Mouse (Mus musculus): Measurements from ENCODE around the gene Sh3yl1. TPM values are rescaled to one million over a fixed set of nuclear protein-coding genes. Genes with fewer than 3 reads are reported as not detected.

Gene Sh3yl1
- 7.5 and 8.1 TPM in 2 replicates for polyA plus RNA-seq (2015; fragmentation: Nextera tagmentation; extraction: Ambion mirVana)

DNA sequence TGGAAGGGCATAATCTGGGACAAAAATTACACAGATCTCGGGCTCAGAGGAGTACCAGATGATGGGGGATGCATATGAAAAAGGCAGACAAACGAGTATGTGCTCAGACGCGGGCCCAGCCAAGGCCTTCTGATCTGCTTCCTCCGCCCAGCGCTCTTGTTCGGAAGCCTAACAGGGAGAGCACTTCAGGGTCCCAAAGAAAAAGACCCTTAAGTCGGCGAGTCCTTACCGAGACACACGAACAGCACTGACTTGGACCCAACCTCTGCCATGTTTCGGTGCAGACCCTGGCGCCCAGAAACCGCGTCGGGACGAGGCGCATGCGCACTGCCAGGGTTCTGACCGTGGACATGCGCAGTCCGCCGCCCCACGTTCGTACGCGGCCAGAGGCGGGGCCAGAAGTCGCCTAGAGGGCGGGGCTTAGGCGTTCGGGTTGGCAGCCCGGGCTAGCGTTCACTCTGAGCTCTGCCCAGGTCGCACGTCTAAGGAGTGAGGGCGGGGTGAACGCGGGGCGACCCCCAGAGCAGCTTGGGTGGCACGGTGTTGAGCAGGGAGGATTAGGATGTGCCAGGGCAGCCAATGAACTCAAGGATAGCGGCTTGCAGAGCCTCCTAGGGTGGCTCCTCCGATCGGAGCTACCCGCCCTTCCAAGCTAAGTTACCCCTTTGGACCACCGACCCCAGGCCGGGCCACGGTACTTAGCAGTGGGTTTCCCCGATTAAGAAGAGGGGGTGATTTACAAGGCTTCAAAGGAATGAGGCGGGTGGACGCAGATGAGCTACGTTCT, at the start of gene Sh3yl1, which contains the start of gene Acp1:
Sh3yl1 (plus strand) TSS at position 408 of the 787 bp plus-strand sequence.
Acp1 (minus strand) TSS at position 329 of the 787 bp plus-strand sequence.
- H3K27me3 ChIP-seq (replicated peaks): no peaks in the 10 kb centered on the region; the same call in 1 of the 2 replicates
- peak within 1 kb of the TSS; percentile 68 for H3K27ac ChIP-seq (replicated peaks)
- H3K4me2 ChIP-seq: peak within 1 kb of the TSS; percentile 97
- WGBS: under 1% methylated on average over 50 of the region's 52 CpGs
- peak within 1 kb of the TSS; percentile 92 for H3K9ac ChIP-seq
- 0 out of 2 replicates have a peak, but pooled peaks cover 2% of the 10 kb centered on the region for H3K36me3 ChIP-seq
- ATAC-seq (ENCODE audit: extremely low read depth, insufficient number of reproducible peaks, low FRiP score, low TSS enrichment): peak; percentile 94
- peaks cover 18% of the 10 kb centered on the region for H3K4me1 ChIP-seq
- no peaks in the 10 kb centered on the region; the same call in 1 of the 2 replicates for H3K9me3 ChIP-seq
- H3K4me3 ChIP-seq: peak within 1 kb of the TSS; percentile 77

DNA sequence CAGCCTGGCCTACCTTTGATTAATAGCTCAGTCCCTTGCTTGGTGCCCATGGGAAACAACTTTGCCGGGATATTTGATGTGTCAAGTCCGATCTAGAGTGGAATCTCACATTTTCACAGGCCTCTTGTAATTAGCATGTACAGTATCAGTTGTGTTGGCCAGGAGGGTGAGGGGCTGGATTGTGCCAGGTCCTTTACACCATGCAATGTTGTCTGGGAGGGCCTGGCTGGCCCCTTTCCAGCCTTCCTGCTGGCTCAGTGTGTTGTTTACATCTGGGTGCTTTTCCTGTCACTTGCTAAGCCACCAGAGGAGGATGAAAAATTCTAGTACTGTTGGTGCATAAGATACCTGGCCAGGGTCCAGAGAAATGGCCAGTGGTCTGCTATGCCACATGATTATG, 47.1 kb upstream of the Sh3yl1 start:
- no peak overlapping the region for H3K4me3 ChIP-seq
- no peak for ATAC-seq (ENCODE audit: extremely low read depth, insufficient number of reproducible peaks, low FRiP score, low TSS enrichment)
- H3K36me3 ChIP-seq: no peaks in the 10 kb centered on the region
- H3K9me3 ChIP-seq: no peaks in the 10 kb centered on the region
- H3K9ac ChIP-seq: no peak overlapping the region
- peaks cover 14% of the 10 kb centered on the region for H3K4me1 ChIP-seq
- peak overlapping the region; percentile 17; the same call in 1 of the 2 replicates for H3K27ac ChIP-seq (replicated peaks)
- H3K27me3 ChIP-seq (replicated peaks): no peaks in the 10 kb centered on the region
- H3K4me2 ChIP-seq: no peak overlapping the region
- 53% methylated on average over 2 of the region's 2 CpGs for WGBS

- peaks cover 14% of the 10 kb centered on the region for H3K4me1 ChIP-seq
- H3K27ac ChIP-seq (replicated peaks): no peak overlapping the region
- H3K27me3 ChIP-seq (replicated peaks): no peaks in the 10 kb centered on the region
- H3K9me3 ChIP-seq: no peaks in the 10 kb centered on the region
- ATAC-seq (ENCODE audit: extremely low read depth, insufficient number of reproducible peaks, low FRiP score, low TSS enrichment): no peak
- H3K4me2 ChIP-seq: no peak overlapping the region
- no peak overlapping the region for H3K4me3 ChIP-seq
- no peak overlapping the region for H3K9ac ChIP-seq
- no peaks in the 10 kb centered on the region for H3K36me3 ChIP-seq
- 80% methylated on average over 4 of the region's 4 CpGs for WGBS
These were observed 45.7 kb upstream of the Sh3yl1 start for GRCm38 (mm10) chr12:30865781-30866180.

DNA sequence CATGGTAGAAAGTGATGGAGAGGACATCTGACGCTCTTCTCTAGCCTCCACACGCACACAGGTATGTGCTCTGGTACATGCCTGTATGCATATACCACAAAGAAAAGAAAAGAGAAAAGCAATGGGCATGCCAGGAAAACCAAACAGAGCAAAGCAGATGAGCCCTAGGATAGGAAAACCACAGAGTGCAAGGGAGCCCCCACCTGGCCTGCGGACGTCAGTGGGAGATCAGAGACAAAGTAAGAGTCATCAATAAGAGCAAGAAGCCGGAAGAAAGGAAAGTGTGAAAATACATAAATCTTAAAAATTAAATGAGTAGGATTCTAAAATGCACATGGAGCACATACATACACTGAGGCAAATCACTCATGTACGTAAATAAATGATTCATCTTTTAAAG, 32.0 kb upstream of the Sh3yl1 start:
- H3K27me3 ChIP-seq (replicated peaks): peaks cover 57% of the 10 kb centered on the region
- WGBS: 64% methylated on average over 6 of the region's 6 CpGs
- peaks cover 7% of the 10 kb centered on the region for H3K4me1 ChIP-seq
- H3K4me3 ChIP-seq: no peak overlapping the region
- no peak overlapping the region for H3K27ac ChIP-seq (replicated peaks)
- H3K9ac ChIP-seq: no peak overlapping the region
- H3K9me3 ChIP-seq: no peaks in the 10 kb centered on the region
- H3K4me2 ChIP-seq: no peak overlapping the region
- no peak for ATAC-seq (ENCODE audit: extremely low read depth, insufficient number of reproducible peaks, low FRiP score, low TSS enrichment)
- no peaks in the 10 kb centered on the region for H3K36me3 ChIP-seq

- Histone ChIP-seq H3K27me3 (replicated peaks) (peaks cover 87% of the 10 kb centered on the region), H3K9me3 (no peaks in the 10 kb centered on the region), H3K9ac (no peak overlapping the region; the same call in 1 of the 2 replicates), H3K27ac (replicated peaks) (no peak overlapping the region), H3K4me3 (peak overlapping the region; percentile 58), H3K4me1 (peaks cover 12% of the 10 kb centered on the region), H3K4me2 (peak overlapping the region; percentile 80), H3K36me3 (no peaks in the 10 kb centered on the region)
- ATAC-seq (ENCODE audit: extremely low read depth, insufficient number of reproducible peaks, low FRiP score, low TSS enrichment): no peak
- WGBS: 16% methylated on average over 4 of the region's 4 CpGs
These were observed 27.9 kb upstream of the Sh3yl1 start for GRCm38 (mm10) chr12:30883592-30883985.

DNA sequence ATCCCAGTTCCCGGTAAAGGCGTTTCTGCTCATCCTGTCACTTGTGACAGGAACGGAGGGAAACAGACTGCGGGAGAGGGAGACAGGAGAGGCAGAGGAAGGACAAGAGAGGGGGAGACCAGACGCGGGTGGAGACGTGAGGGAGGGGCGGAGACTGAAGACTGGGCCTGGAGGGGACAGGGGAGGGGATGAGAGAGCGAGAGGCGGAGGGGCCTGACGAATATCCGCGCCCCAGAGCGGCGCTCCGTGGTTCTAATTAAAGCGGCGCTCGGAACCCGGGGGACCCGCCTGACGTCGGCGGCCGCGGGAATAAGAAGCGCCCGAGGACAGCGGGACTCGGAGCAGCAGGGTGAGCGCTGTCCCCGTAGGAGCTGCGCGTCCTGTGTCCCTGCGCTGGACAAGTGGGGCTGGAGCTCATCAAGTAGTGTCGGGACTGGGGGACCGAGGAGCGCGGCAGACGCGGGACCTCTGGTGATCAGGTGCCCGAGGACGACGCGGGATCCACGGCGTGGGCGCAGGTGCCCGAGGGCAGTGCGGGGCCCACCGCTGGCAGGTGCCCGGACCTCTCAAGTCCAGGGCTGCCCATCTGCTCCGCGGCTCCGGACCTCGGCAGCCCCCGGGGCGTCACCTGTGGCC, 27.4 kb upstream of the Sh3yl1 start, which contains the start of gene Alkal2:
Alkal2 (plus strand) TSS at position 337 of the 636 bp plus-strand sequence.
- Histone ChIP-seq H3K4me1 (peaks cover 12% of the 10 kb centered on the region), H3K4me2 (peak within 1 kb of the TSS; percentile 80), H3K9me3 (no peaks in the 10 kb centered on the region), H3K27me3 (replicated peaks) (peaks cover 91% of the 10 kb centered on the region), H3K4me3 (peak within 1 kb of the TSS; percentile 58), H3K9ac (peak within 1 kb of the TSS; percentile 48), H3K36me3 (no peaks in the 10 kb centered on the region), H3K27ac (replicated peaks) (no peak within 1 kb of the TSS)
- ATAC-seq (ENCODE audit: extremely low read depth, insufficient number of reproducible peaks, low FRiP score, low TSS enrichment): no peak
- WGBS: under 1% methylated on average over 58 of the region's 58 CpGs

- Histone ChIP-seq H3K4me2 (peak overlapping the region; percentile 80), H3K27me3 (replicated peaks) (peaks cover 85% of the 10 kb centered on the region), H3K9me3 (no peaks in the 10 kb centered on the region), H3K4me1 (peaks cover 12% of the 10 kb centered on the region), H3K4me3 (peak overlapping the region; percentile 58), H3K27ac (replicated peaks) (no peak overlapping the region), H3K9ac (peak overlapping the region; percentile 48), H3K36me3 (no peaks in the 10 kb centered on the region)
- no peak for ATAC-seq (ENCODE audit: extremely low read depth, insufficient number of reproducible peaks, low FRiP score, low TSS enrichment)
- 8% methylated on average over 39 of the region's 39 CpGs for WGBS
These were observed 26.7 kb upstream of the Sh3yl1 start for GRCm38 (mm10) chr12:30884622-30885230.

GRCm38 (mm10) chr12:30885891-30886290, 25.6 kb upstream of the Sh3yl1 start:
- Histone ChIP-seq H3K27ac (replicated peaks) (no peak overlapping the region), H3K4me1 (peaks cover 12% of the 10 kb centered on the region), H3K4me3 (no peak overlapping the region), H3K4me2 (no peak overlapping the region), H3K36me3 (no peaks in the 10 kb centered on the region), H3K9me3 (no peaks in the 10 kb centered on the region), H3K27me3 (replicated peaks) (peaks cover 75% of the 10 kb centered on the region), H3K9ac (no peak overlapping the region)
- no peak for ATAC-seq (ENCODE audit: extremely low read depth, insufficient number of reproducible peaks, low FRiP score, low TSS enrichment)
- WGBS: 76% methylated on average over 6 of the region's 6 CpGs

- no peaks in the 10 kb centered on the region for H3K9me3 ChIP-seq
- peaks cover 12% of the 10 kb centered on the region for H3K4me1 ChIP-seq
- H3K4me2 ChIP-seq: no peak overlapping the region
- 61% methylated on average over 4 of the region's 4 CpGs for WGBS
- no peak overlapping the region for H3K4me3 ChIP-seq
- no peaks in the 10 kb centered on the region for H3K36me3 ChIP-seq
- peaks cover 60% of the 10 kb centered on the region for H3K27me3 ChIP-seq (replicated peaks)
- H3K9ac ChIP-seq: no peak overlapping the region
- ATAC-seq (ENCODE audit: extremely low read depth, insufficient number of reproducible peaks, low FRiP score, low TSS enrichment): no peak
- no peak overlapping the region for H3K27ac ChIP-seq (replicated peaks)
These were observed 23.5 kb upstream of the Sh3yl1 start for GRCm38 (mm10) chr12:30888003-30888402.

DNA sequence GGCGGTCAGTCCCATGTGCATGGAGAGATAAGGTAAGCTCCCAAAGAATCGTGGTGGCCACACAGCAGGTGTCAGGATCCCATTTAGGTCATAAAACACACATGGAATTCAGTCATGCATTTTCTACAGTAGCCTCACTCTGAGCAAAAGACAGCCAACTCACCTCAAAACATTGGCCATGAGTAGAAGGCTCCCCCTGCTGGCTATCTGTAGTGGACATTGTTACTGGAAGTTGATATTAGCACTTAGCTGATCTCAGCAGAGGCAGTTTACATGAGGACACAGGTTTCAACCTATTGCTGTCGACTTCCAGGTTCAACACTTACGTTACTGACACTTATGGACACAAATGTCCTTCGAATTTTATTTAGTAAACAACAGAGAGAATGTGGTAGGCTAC, 21.4 kb upstream of the Sh3yl1 start:
- H3K27me3 ChIP-seq (replicated peaks): peaks cover 39% of the 10 kb centered on the region
- no peak overlapping the region for H3K4me3 ChIP-seq
- H3K27ac ChIP-seq (replicated peaks): no peak overlapping the region
- 39% methylated on average over 5 of the region's 5 CpGs for WGBS
- H3K4me2 ChIP-seq: no peak overlapping the region
- H3K4me1 ChIP-seq: no peaks in the 10 kb centered on the region
- no peak overlapping the region for H3K9ac ChIP-seq
- no peak for ATAC-seq (ENCODE audit: extremely low read depth, insufficient number of reproducible peaks, low FRiP score, low TSS enrichment)
- no peaks in the 10 kb centered on the region for H3K9me3 ChIP-seq
- H3K36me3 ChIP-seq: peaks cover 10% of the 10 kb centered on the region

DNA sequence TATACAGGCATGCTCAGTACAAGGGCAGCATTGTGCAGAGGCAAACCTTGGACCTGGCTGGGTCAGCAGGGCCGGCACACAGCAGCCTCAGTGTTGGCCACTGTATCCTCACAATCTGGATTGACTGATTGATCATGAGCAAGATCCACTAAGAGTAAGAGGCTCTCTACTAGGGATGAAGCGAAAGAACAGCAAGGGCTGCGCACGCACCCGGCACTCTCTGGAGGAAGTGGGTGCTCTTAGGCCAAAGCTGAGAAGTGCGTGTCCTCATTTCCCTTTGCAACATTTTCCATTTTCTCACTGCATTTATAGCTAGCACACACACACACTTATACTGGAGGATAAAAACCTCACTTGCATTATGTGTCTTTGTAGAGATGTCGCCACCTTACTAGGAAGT, 20.0 kb upstream of the Sh3yl1 start:
- Histone ChIP-seq H3K4me2 (no peak overlapping the region), H3K9ac (no peak overlapping the region), H3K4me1 (no peaks in the 10 kb centered on the region), H3K27ac (replicated peaks) (no peak overlapping the region), H3K36me3 (peaks cover 19% of the 10 kb centered on the region), H3K27me3 (replicated peaks) (peaks cover 26% of the 10 kb centered on the region), H3K9me3 (no peaks in the 10 kb centered on the region), H3K4me3 (no peak overlapping the region)
- no peak for ATAC-seq (ENCODE audit: extremely low read depth, insufficient number of reproducible peaks, low FRiP score, low TSS enrichment)
- 77% methylated on average over 7 of the region's 7 CpGs for WGBS

Measured in heart, embryonic 13.5 days (tissue).